Mouse (Mus musculus): ENCODE measurements around the gene Nupr1. TPM values are rescaled to one million over a fixed set of nuclear protein-coding genes. Genes with fewer than 3 reads are reported as not detected.

Nupr1 gene
- polyA plus RNA-seq, 1 experiment from 2014 or later: 12.4 TPM

DNA sequence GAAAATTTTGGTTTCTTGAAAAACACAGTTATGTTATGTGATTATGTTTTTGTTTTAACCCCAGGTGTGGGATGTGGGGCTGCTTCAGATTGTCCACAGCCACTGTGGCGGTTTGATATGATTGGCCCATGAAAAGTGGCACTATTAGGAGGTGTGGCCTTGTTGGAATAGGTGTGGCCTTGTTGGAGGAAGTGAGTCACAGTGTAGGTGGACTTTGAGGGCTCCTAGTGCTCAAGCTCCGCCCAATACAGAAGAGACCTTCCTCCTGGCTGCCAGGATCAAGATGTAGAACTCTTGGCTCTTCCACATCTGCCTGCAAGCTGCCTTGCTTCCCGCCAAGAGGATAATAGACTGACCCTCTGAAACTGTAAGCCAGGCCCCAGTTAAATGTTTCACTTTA lies 17.9 kb downstream of the Nupr1 start:
- 83% methylated on average over 3 of the region's 3 CpGs for WGBS
- no peak for DNase-seq (ENCODE audit: low spot score)
- Histone ChIP-seq H3K36me3 (replicated peaks; ENCODE audit: control insufficient read depth, insufficient read depth) (no peaks in the 10 kb centered on the region), H3K27ac (no peak overlapping the region), H3K9me3 (ENCODE audit: control insufficient read depth, low read length) (no peaks in the 10 kb centered on the region), H3K4me2 (replicated peaks) (no peak overlapping the region), H3K4me3 (replicated peaks; ENCODE audit: low read length) (no peak overlapping the region), H3K4me1 (replicated peaks; ENCODE audit: control insufficient read depth, insufficient read depth, low read length) (no peaks in the 10 kb centered on the region), H3K9ac (no peak overlapping the region), H3K27me3 (ENCODE audit: control insufficient read depth, insufficient read depth, low read length) (no peaks in the 10 kb centered on the region)
- ATAC-seq (ENCODE audit: low FRiP score): no peak

DNA sequence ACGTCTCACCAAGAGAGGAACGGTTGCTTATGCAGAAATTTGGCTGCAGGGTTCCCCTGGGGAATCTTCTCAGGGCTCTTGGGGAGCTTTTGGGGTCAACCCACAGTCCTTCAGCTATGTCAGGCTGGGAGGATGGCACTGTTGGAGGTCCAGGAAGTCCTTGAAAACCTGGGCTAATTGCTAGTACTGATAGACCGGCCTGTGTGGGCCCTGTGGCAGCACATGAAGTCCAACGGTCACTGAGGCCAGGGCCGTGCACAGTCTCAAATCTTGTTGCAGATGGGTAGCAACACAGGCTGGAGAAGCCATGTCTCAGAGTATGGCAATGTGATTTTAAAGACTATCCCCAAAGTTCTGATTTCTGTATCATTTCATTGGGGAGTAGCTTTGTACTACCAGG lies 22.9 kb downstream of the Nupr1 start:
- 87% methylated on average over 5 of the region's 5 CpGs for WGBS

DNA sequence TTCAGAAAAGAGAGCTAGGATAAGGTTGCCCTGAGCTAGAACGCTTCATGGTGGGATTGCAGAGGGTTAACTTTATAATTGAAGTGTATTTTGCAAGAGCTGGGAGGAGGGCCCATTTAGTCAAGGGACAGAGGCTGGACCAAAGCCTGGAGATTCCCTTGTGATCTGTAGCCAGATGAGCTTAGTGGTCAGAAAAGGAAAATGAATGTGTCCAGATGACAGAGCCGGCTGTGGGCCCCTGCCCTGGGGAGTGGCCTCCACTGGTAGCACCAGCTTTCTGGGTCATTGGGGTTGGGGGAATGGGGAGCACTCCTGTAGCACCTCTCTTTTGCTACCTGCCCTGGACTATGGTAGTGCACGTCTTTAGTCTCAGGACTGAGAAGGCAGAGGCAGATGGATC lies 23.6 kb downstream of the Nupr1 start:
- ATAC-seq (ENCODE audit: low FRiP score): no peak
- Histone ChIP-seq H3K27ac (no peak overlapping the region), H3K4me2 (replicated peaks) (no peak overlapping the region), H3K4me3 (replicated peaks; ENCODE audit: low read length) (no peak overlapping the region), H3K9me3 (ENCODE audit: control insufficient read depth, low read length) (no peaks in the 10 kb centered on the region), H3K4me1 (replicated peaks; ENCODE audit: control insufficient read depth, insufficient read depth, low read length) (no peaks in the 10 kb centered on the region), H3K36me3 (replicated peaks; ENCODE audit: control insufficient read depth, insufficient read depth) (no peaks in the 10 kb centered on the region), H3K27me3 (ENCODE audit: control insufficient read depth, insufficient read depth, low read length) (no peaks in the 10 kb centered on the region), H3K9ac (no peak overlapping the region)
- no peak for DNase-seq (ENCODE audit: low spot score)
- WGBS: 80% methylated on average over 3 of the region's 3 CpGs

More for the DNA sequence above, 22.9 kb downstream of the Nupr1 start:
- Histone ChIP-seq H3K27me3 (ENCODE audit: control insufficient read depth, insufficient read depth, low read length) (no peaks in the 10 kb centered on the region), H3K4me3 (replicated peaks; ENCODE audit: low read length) (no peak overlapping the region), H3K27ac (no peak overlapping the region), H3K4me2 (replicated peaks) (no peak overlapping the region), H3K9ac (no peak overlapping the region), H3K36me3 (replicated peaks; ENCODE audit: control insufficient read depth, insufficient read depth) (no peaks in the 10 kb centered on the region), H3K4me1 (replicated peaks; ENCODE audit: control insufficient read depth, insufficient read depth, low read length) (no peaks in the 10 kb centered on the region), H3K9me3 (ENCODE audit: control insufficient read depth, low read length) (no peaks in the 10 kb centered on the region)
- no peak for ATAC-seq (ENCODE audit: low FRiP score)
- DNase-seq (ENCODE audit: low spot score): no peak

GRCm38 (mm10) chr7:126606611-126607010 lies 24.1 kb downstream of the Nupr1 start:
- H3K9me3 ChIP-seq (ENCODE audit: control insufficient read depth, low read length): no peaks in the 10 kb centered on the region
- no peak overlapping the region for H3K4me2 ChIP-seq (replicated peaks)
- H3K4me3 ChIP-seq (replicated peaks; ENCODE audit: low read length): no peak overlapping the region
- no peak for DNase-seq (ENCODE audit: low spot score)
- no peaks in the 10 kb centered on the region for H3K36me3 ChIP-seq (replicated peaks; ENCODE audit: control insufficient read depth, insufficient read depth)
- H3K9ac ChIP-seq: no peak overlapping the region
- H3K27ac ChIP-seq: no peak overlapping the region
- H3K4me1 ChIP-seq (replicated peaks; ENCODE audit: control insufficient read depth, insufficient read depth, low read length): no peaks in the 10 kb centered on the region
- ATAC-seq (ENCODE audit: low FRiP score): no peak
- H3K27me3 ChIP-seq (ENCODE audit: control insufficient read depth, insufficient read depth, low read length): no peaks in the 10 kb centered on the region
- WGBS: 87% methylated on average over 5 of the region's 5 CpGs

DNA sequence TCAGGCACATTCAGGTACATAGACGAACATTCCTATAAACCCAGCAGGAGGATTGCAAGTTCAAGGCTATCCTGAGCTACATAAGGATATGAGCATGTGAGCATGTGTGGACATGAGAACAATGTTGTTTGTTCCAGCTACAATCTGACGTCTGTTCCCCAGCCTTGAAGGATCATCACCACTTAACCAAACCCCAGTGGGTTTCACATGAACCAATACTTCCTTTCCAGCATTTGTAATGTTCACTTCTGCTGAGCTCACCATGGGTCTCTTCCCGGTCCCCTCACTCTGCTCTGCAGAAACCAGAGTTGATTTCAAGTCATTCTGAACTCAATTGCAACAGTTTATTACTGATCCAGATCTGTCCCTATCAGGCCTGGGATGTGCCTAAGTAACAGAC lies 28.0 kb downstream of the Nupr1 start:
- WGBS: 88% methylated on average over 3 of the region's 3 CpGs
- DNase-seq (ENCODE audit: low spot score) (no peak), ATAC-seq (ENCODE audit: low FRiP score) (no peak)
- H3K4me2 ChIP-seq (replicated peaks): no peak overlapping the region
- no peaks in the 10 kb centered on the region for H3K4me1 ChIP-seq (replicated peaks; ENCODE audit: control insufficient read depth, insufficient read depth, low read length)
- H3K36me3 ChIP-seq (replicated peaks; ENCODE audit: control insufficient read depth, insufficient read depth): no peaks in the 10 kb centered on the region
- no peak overlapping the region for H3K27ac ChIP-seq
- no peak overlapping the region for H3K9ac ChIP-seq
- no peak overlapping the region for H3K4me3 ChIP-seq (replicated peaks; ENCODE audit: low read length)
- no peaks in the 10 kb centered on the region for H3K9me3 ChIP-seq (ENCODE audit: control insufficient read depth, low read length)
- no peaks in the 10 kb centered on the region for H3K27me3 ChIP-seq (ENCODE audit: control insufficient read depth, insufficient read depth, low read length)

DNA sequence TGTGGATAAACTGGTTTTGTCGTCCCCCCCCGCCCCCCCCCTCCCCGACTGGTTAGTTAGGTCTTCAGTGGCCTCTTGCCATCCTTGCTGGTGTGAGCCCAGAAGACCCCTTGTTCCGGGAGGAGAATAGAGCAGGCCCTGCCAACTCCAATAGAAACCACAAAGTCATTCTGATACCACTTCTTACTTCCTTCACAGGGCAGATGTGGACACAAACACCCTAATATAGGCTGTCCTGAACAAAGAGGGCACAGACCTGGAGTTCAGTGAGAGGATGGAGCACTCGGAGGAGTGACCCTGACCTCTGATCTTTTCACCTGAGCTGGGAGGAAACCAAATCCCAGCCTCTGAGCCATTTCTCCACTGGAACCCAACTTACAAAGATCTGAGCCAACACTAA lies 28.8 kb downstream of the Nupr1 start:
- ATAC-seq (ENCODE audit: low FRiP score) (no peak), DNase-seq (ENCODE audit: low spot score) (no peak)
- H3K4me3 ChIP-seq (replicated peaks; ENCODE audit: low read length): no peak overlapping the region
- no peaks in the 10 kb centered on the region for H3K4me1 ChIP-seq (replicated peaks; ENCODE audit: control insufficient read depth, insufficient read depth, low read length)
- no peaks in the 10 kb centered on the region for H3K36me3 ChIP-seq (replicated peaks; ENCODE audit: control insufficient read depth, insufficient read depth)
- no peaks in the 10 kb centered on the region for H3K9me3 ChIP-seq (ENCODE audit: control insufficient read depth, low read length)
- H3K27ac ChIP-seq: no peak overlapping the region
- H3K4me2 ChIP-seq (replicated peaks): no peak overlapping the region
- no peaks in the 10 kb centered on the region for H3K27me3 ChIP-seq (ENCODE audit: control insufficient read depth, insufficient read depth, low read length)
- 58% methylated on average over 5 of the region's 5 CpGs for WGBS
- no peak overlapping the region for H3K9ac ChIP-seq

DNA sequence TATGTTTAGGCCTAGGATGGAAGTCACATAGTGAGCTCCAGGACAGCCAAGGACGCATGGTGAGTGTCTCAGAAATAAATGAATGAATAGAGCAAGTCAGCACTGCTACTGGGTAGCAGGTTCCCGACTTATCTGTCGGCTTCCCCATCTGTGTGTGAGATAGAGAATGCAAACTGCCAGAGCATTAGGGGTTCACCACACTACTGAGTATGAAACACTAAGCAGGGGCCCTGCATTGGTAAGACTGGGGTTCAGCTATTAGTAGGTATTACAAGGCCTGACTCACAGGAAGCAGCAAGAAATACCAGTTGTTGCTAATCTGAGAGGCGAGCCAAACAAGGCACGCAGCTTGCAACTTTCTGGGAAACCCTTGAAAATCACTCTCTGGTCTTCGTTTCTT lies 31.7 kb downstream of the Nupr1 start:
- 87% methylated on average over 6 of the region's 6 CpGs for WGBS
- Histone ChIP-seq H3K4me3 (replicated peaks; ENCODE audit: low read length) (no peak overlapping the region), H3K4me1 (replicated peaks; ENCODE audit: control insufficient read depth, insufficient read depth, low read length) (no peaks in the 10 kb centered on the region), H3K36me3 (replicated peaks; ENCODE audit: control insufficient read depth, insufficient read depth) (no peaks in the 10 kb centered on the region), H3K4me2 (replicated peaks) (no peak overlapping the region), H3K27me3 (ENCODE audit: control insufficient read depth, insufficient read depth, low read length) (peaks cover 3% of the 10 kb centered on the region; the same call in 1 of the 2 replicates), H3K9ac (no peak overlapping the region), H3K27ac (no peak overlapping the region), H3K9me3 (ENCODE audit: control insufficient read depth, low read length) (no peaks in the 10 kb centered on the region)
- DNase-seq (ENCODE audit: low spot score) (no peak), ATAC-seq (ENCODE audit: low FRiP score) (no peak)

- Histone ChIP-seq H3K9ac (no peak overlapping the region), H3K36me3 (replicated peaks; ENCODE audit: control insufficient read depth, insufficient read depth) (no peaks in the 10 kb centered on the region), H3K4me2 (replicated peaks) (no peak overlapping the region), H3K9me3 (ENCODE audit: control insufficient read depth, low read length) (no peaks in the 10 kb centered on the region), H3K27me3 (ENCODE audit: control insufficient read depth, insufficient read depth, low read length) (peaks cover 3% of the 10 kb centered on the region; the same call in 1 of the 2 replicates), H3K27ac (no peak overlapping the region), H3K4me3 (replicated peaks; ENCODE audit: low read length) (no peak overlapping the region), H3K4me1 (replicated peaks; ENCODE audit: control insufficient read depth, insufficient read depth, low read length) (no peaks in the 10 kb centered on the region)
- DNase-seq (ENCODE audit: low spot score) (no peak), ATAC-seq (ENCODE audit: low FRiP score) (no peak)
- 72% methylated on average over 6 of the region's 6 CpGs for WGBS
Measured at GRCm38 (mm10) chr7:126596414-126596813, 34.2 kb downstream of the Nupr1 start.

GRCm38 (mm10) chr7:126595890-126596289 lies 34.8 kb downstream of the Nupr1 start:
- no peak for DNase-seq (ENCODE audit: low spot score)
- H3K4me3 ChIP-seq (replicated peaks; ENCODE audit: low read length): no peak overlapping the region
- WGBS: 75% methylated on average over 5 of the region's 5 CpGs
- peaks cover 3% of the 10 kb centered on the region; the same call in 1 of the 2 replicates for H3K27me3 ChIP-seq (ENCODE audit: control insufficient read depth, insufficient read depth, low read length)
- ATAC-seq (ENCODE audit: low FRiP score): no peak
- H3K4me1 ChIP-seq (replicated peaks; ENCODE audit: control insufficient read depth, insufficient read depth, low read length): no peaks in the 10 kb centered on the region
- no peaks in the 10 kb centered on the region for H3K9me3 ChIP-seq (ENCODE audit: control insufficient read depth, low read length)
- no peak overlapping the region for H3K4me2 ChIP-seq (replicated peaks)
- H3K36me3 ChIP-seq (replicated peaks; ENCODE audit: control insufficient read depth, insufficient read depth): no peaks in the 10 kb centered on the region
- no peak overlapping the region for H3K9ac ChIP-seq
- no peak overlapping the region for H3K27ac ChIP-seq

GRCm38 (mm10) chr7:126594862-126595561 lies 35.6 kb downstream of the Nupr1 start, which contains the start of gene Il27:
Gene Il27 (minus strand): TSS chr7:126594941.
- Histone ChIP-seq H3K27me3 (ENCODE audit: control insufficient read depth, insufficient read depth, low read length) (peaks cover 3% of the 10 kb centered on the region; the same call in 1 of the 2 replicates), H3K9ac (no peak within 1 kb of the TSS), H3K9me3 (ENCODE audit: control insufficient read depth, low read length) (no peaks in the 10 kb centered on the region), H3K36me3 (replicated peaks; ENCODE audit: control insufficient read depth, insufficient read depth) (no peaks in the 10 kb centered on the region), H3K4me2 (replicated peaks) (no peak within 1 kb of the TSS), H3K27ac (no peak within 1 kb of the TSS), H3K4me3 (replicated peaks; ENCODE audit: low read length) (no peak within 1 kb of the TSS), H3K4me1 (replicated peaks; ENCODE audit: control insufficient read depth, insufficient read depth, low read length) (no peaks in the 10 kb centered on the region)
- WGBS: 89% methylated on average over 11 of the region's 11 CpGs
- ATAC-seq (ENCODE audit: low FRiP score) (no peak), DNase-seq (ENCODE audit: low spot score) (no peak)

Measured in hindbrain, embryonic 14.5 days (tissue).